Mouse (Mus musculus) intestine, postnatal 0 days (tissue): ENCODE data around the gene Dera. TPM values are rescaled to one million over a fixed set of nuclear protein-coding genes. Genes with fewer than 3 reads are reported as not detected.

Source experiments
- ATAC-seq: fragments of 200-750 bp; cut with Nextera tagmentation; 2 replicates; pipeline ENCODE4 v1.8.0; 2017; ENCODE audit warnings: mild to moderate bottlenecking, moderate TSS enrichment, moderate library complexity
- H3K27ac ChIP-seq: fragments of 300-500 bp; sonication (generic); 2 replicates; pipeline ENCODE4 v1.5.1; 2014; ENCODE audit warnings: mild to moderate bottlenecking, low read depth, low read length, moderate library complexity
- H3K27me3 ChIP-seq: fragments of 300-500 bp; sonication (generic); replicated peaks from 2 replicates; pipeline ENCODE4 v1.6.1; 2014; ENCODE audit warnings: low read length, mixed read lengths; ENCODE audit not compliant: control insufficient read depth, insufficient read depth
- H3K36me3 ChIP-seq: fragments of 300-500 bp; sonication (generic); 2 replicates; pipeline ENCODE4 v1.6.1; 2014; ENCODE audit warnings: mild to moderate bottlenecking, moderate library complexity; ENCODE audit not compliant: control insufficient read depth, insufficient read depth
- H3K4me1 ChIP-seq: fragments of 300-500 bp; sonication (generic); replicated peaks from 2 replicates; pipeline ENCODE4 v1.6.1; 2014; ENCODE audit warnings: antibody characterized with exemption, low read length, mixed read lengths; ENCODE audit not compliant: control insufficient read depth, insufficient read depth
- H3K4me2 ChIP-seq: fragments of 300-500 bp; sonication (generic); replicated peaks from 2 replicates; pipeline ENCODE4 v1.6.1; 2014; ENCODE audit warnings: low read depth, mild to moderate bottlenecking, moderate library complexity
- H3K4me3 ChIP-seq: fragments of 300-500 bp; sonication (generic); 2 replicates; pipeline ENCODE4 v1.5.1; 2014; ENCODE audit warnings: low read depth, low read length
- H3K9ac ChIP-seq: fragments of 300-500 bp; sonication (generic); 2 replicates; pipeline ENCODE4 v1.6.1; 2014; ENCODE audit warnings: mild to moderate bottlenecking, low read depth, low read length
- H3K9me3 ChIP-seq: fragments of 300-500 bp; sonication (generic); 2 replicates; pipeline ENCODE4 v1.6.1; 2016; ENCODE audit warnings: mixed run types; ENCODE audit not compliant: control insufficient read depth
- CTCF ChIP-seq: sonication (generic); IDR thresholded peaks from 2 replicates; pipeline ENCODE4 v1.5.1; 2016; ENCODE audit warnings: low read depth, mild to moderate bottlenecking, control low read depth, antibody characterized with exemption, moderate library complexity
- WGBS: fragments of 180-500 bp; shearing (Covaris S2); extraction: QIAGEN DNeasy Blood & Tissue Kit; methylation state at CpG from one replicate; pipeline ENCODE4 v1.1.7; 2014; 5-methylcytosine and 5-hydroxymethylcytosine counted together
- polyA plus RNA-seq: library from polyadenylated mRNA; unstranded; fragments of >200 nt; fragmentation: Nextera tagmentation; extraction: Ambion mirVana; gene quantifications from 2 replicates; pipeline ENCODE4 v1.2.1, GENCODE M21; 2015

The Dera gene
- polyA plus RNA-seq, 1 experiment from 2014 or later, result 122 TPM

- TF ChIP-seq CTCF, result no peak
- Histone ChIP-seq H3K9me3 (no peaks in the 10 kb centered on the region), H3K27me3 (no peaks in the 10 kb centered on the region), H3K4me3 (no peak overlapping the region), H3K4me1 (no peaks in the 10 kb centered on the region), H3K4me2 (no peak overlapping the region), H3K27ac (no peak overlapping the region), H3K36me3 (peaks cover 9% of the 10 kb centered on the region; the same call in 1 of the 2 replicates), H3K9ac (no peak overlapping the region)
- ATAC-seq, result no peak
- 87% methylated on average over 6 of the region's 6 CpGs for WGBS
These were observed 54.4 kb downstream of the Dera start for GRCm38 (mm10) chr6:137808706-137809105.

DNA sequence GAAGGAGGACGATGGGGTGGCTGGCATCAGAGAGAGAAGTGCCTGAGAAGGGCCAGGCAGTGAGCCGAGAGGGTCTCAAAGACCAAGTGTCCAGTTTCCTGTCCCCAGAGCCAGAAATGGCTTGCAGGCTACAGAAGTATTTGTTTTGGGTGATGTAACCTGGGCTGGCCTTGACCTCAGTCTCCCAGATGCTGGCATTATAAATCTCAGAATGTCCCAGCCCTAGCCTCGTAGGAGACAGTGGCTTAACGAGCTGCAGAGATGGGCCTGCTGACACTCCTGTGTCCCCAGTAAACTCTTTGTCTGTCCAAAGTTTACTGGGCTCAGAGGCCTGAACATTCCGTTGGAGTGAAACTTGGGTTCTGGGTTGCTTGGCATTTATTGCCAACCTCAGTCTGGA, 55.8 kb downstream of the Dera start:
- WGBS, result 65% methylated on average over 5 of the region's 5 CpGs
- Histone ChIP-seq H3K27ac (no peak overlapping the region), H3K27me3 (no peaks in the 10 kb centered on the region), H3K4me1 (no peaks in the 10 kb centered on the region), H3K4me3 (no peak overlapping the region), H3K9me3 (no peaks in the 10 kb centered on the region), H3K4me2 (no peak overlapping the region), H3K9ac (no peak overlapping the region), H3K36me3 (peaks cover 9% of the 10 kb centered on the region; the same call in 1 of the 2 replicates)
- no peak for TF ChIP-seq CTCF
- no peak for ATAC-seq

- ATAC-seq, result peak; percentile 36; the same call in 1 of the 2 replicates
- WGBS, result 98% methylated on average over 1 of the region's 1 CpGs
These were observed 59.7 kb downstream of the Dera start for GRCm38 (mm10) chr6:137814006-137814405.

DNA sequence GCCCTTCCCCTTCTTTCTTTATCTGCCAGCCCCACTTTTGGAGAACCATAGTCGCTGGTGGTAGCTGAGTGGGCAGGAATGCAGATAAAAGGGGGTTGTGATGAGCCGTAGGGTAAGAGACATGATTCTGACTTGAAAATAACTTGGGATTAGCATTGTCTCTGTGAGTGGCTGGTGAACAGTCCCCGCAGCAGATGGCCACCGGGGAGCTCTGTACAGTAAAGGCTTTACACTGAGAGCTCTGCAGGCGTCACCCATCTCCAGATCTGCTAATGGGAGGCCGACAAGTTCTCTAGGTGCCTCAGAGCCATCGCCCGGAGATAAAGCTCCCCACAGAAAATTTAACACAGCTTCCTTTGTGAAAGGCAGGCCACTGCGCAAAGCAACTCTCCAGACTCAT, 62.2 kb downstream of the Dera start:
- no peak for ATAC-seq
- 80% methylated on average over 9 of the region's 9 CpGs for whole genome bisulfite sequencing
- Histone ChIP-seq H3K4me2 (no peak overlapping the region), H3K27me3 (no peaks in the 10 kb centered on the region), H3K9ac (no peak overlapping the region), H3K4me1 (no peaks in the 10 kb centered on the region), H3K27ac (no peak overlapping the region), H3K4me3 (no peak overlapping the region), H3K9me3 (no peaks in the 10 kb centered on the region), H3K36me3 (peaks cover 14% of the 10 kb centered on the region; the same call in 1 of the 2 replicates)
- no peak for TF ChIP-seq CTCF

More at GRCm38 (mm10) chr6:137814006-137814405, 59.7 kb downstream of the Dera start:
- H3K4me3 ChIP-seq, result no peak overlapping the region
- no peaks in the 10 kb centered on the region for H3K4me1 ChIP-seq
- no peaks in the 10 kb centered on the region for H3K27me3 ChIP-seq
- H3K9me3 ChIP-seq, result no peaks in the 10 kb centered on the region
- H3K4me2 ChIP-seq, result no peak overlapping the region
- H3K27ac ChIP-seq, result no peak overlapping the region
- peaks cover 14% of the 10 kb centered on the region; the same call in 1 of the 2 replicates for H3K36me3 ChIP-seq
- no peak overlapping the region for H3K9ac ChIP-seq
- TF ChIP-seq CTCF, result no peak

DNA sequence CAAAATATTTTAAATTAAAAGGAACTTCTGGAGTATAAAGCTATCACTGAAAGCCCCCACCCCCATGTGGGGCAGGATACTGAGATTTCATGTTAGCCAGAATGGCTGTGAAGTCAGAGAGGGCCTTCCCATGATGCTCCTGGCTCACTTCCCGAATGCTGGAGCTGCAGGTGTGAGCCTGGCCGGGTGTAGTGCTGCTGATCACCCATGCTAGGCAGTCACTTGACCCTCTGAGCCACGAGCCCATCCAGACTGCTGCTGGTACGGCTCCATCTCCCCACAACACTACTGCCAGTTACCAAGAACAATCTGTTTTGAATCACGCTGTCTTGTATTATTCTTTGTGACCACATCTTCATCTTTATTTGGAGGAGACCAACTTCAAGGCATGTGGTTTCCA, 68.2 kb downstream of the Dera start:
- 87% methylated on average over 5 of the region's 5 CpGs for WGBS
- ATAC-seq, result no peak
- 0 out of 2 replicates have a peak, but pooled peaks cover 5% of the 10 kb centered on the region for H3K36me3 ChIP-seq

GRCm38 (mm10) chr6:137824046-137825021, 70.0 kb downstream of the Dera start:
- H3K27ac ChIP-seq, result no peak overlapping the region
- WGBS, result 89% methylated on average over 7 of the region's 7 CpGs
- H3K4me1 ChIP-seq, result peaks cover 3% of the 10 kb centered on the region; the same call in 1 of the 2 replicates
- no peak for ATAC-seq
- no peaks in the 10 kb centered on the region for H3K36me3 ChIP-seq
- H3K4me2 ChIP-seq, result no peak overlapping the region
- H3K9ac ChIP-seq, result no peak overlapping the region
- H3K4me3 ChIP-seq, result no peak overlapping the region
- no peaks in the 10 kb centered on the region for H3K27me3 ChIP-seq
- TF ChIP-seq CTCF, result no peak
- no peaks in the 10 kb centered on the region for H3K9me3 ChIP-seq

More for the DNA sequence above, 68.2 kb downstream of the Dera start:
- H3K4me3 ChIP-seq, result no peak overlapping the region
- no peak overlapping the region for H3K4me2 ChIP-seq
- no peaks in the 10 kb centered on the region for H3K9me3 ChIP-seq
- no peaks in the 10 kb centered on the region for H3K27me3 ChIP-seq
- H3K4me1 ChIP-seq, result peaks cover under 1% of the 10 kb centered on the region; the same call in 1 of the 2 replicates
- H3K27ac ChIP-seq, result no peak overlapping the region
- no peak overlapping the region for H3K9ac ChIP-seq
- TF ChIP-seq CTCF, result no peak
